Mouse (Mus musculus) stomach, postnatal 0 days (tissue): ENCODE data around the gene Ttc17. TPM values are rescaled to one million over a fixed set of nuclear protein-coding genes. Genes with fewer than 3 reads are reported as not detected.

Experiments used
- ATAC-seq: fragments of 200-750 bp; cut with Nextera tagmentation; 2 replicates; pipeline ENCODE4 v1.8.0; 2017; ENCODE audit not compliant: low FRiP score, low TSS enrichment
- DNase-seq: peaks from one replicate; pipeline ENCODE4 v3.0.0-alpha.2; 2016; ENCODE audit warnings: low spot score
- H3K27ac ChIP-seq: fragments of 300-500 bp; sonication (generic); replicated peaks from 2 replicates; pipeline ENCODE4 v1.5.1; 2014; ENCODE audit warnings: mild to moderate bottlenecking, control low read depth
- H3K27me3 ChIP-seq: fragments of 300-500 bp; sonication (generic); 2 replicates; pipeline ENCODE4 v1.6.1; 2014; ENCODE audit warnings: low read length; ENCODE audit not compliant: control insufficient read depth, insufficient read depth
- H3K36me3 ChIP-seq: fragments of 300-500 bp; sonication (generic); 2 replicates; pipeline ENCODE4 v1.6.1; 2014; ENCODE audit warnings: low read length, mixed read lengths; ENCODE audit not compliant: control insufficient read depth, insufficient read depth
- H3K4me1 ChIP-seq: fragments of 300-500 bp; sonication (generic); replicated peaks from 2 replicates; pipeline ENCODE4 v1.6.1; 2014; ENCODE audit warnings: antibody characterized with exemption; ENCODE audit not compliant: control insufficient read depth, insufficient read depth
- H3K4me2 ChIP-seq: fragments of 300-500 bp; sonication (generic); replicated peaks from 2 replicates; pipeline ENCODE4 v1.6.1; 2014; ENCODE audit warnings: low read depth, mild to moderate bottlenecking, control low read depth, moderate library complexity
- H3K4me3 ChIP-seq: fragments of 300-500 bp; sonication (generic); 2 replicates; pipeline ENCODE4 v1.5.1; 2014; ENCODE audit warnings: low read depth, low read length, control low read depth
- H3K9ac ChIP-seq: fragments of 300-500 bp; sonication (generic); 2 replicates; pipeline ENCODE4 v1.6.1; 2014; ENCODE audit warnings: mild to moderate bottlenecking, low read length, control low read depth, mixed read lengths
- H3K9me3 ChIP-seq: fragments of 300-500 bp; sonication (generic); 2 replicates; pipeline ENCODE4 v1.6.1; 2016; ENCODE audit warnings: low read length; ENCODE audit not compliant: control insufficient read depth
- CTCF ChIP-seq: IDR thresholded peaks from 2 replicates; pipeline ENCODE4 v1.5.1; 2016; ENCODE audit warnings: antibody characterized with exemption, low read depth, mild to moderate bottlenecking, moderate library complexity
- EP300 ChIP-seq: optimal IDR thresholded peaks from 2 replicates; pipeline ENCODE3; 2016; ENCODE audit warnings: antibody characterized with exemption
- WGBS: fragments of 180-500 bp; shearing (Covaris S2); extraction: QIAGEN DNeasy Blood & Tissue Kit; methylation state at CpG from one replicate; pipeline ENCODE4 v1.1.7; 2014; 5-methylcytosine and 5-hydroxymethylcytosine counted together
- polyA plus RNA-seq: library from polyadenylated mRNA; unstranded; fragments of >200 nt; fragmentation: Nextera tagmentation; extraction: Ambion mirVana; gene quantifications from 2 replicates; pipeline ENCODE4 v1.2.1, GENCODE M21; 2015

The Ttc17 gene
- polyA plus RNA-seq, 1 experiment from 2014 or later: 11.8 TPM

GRCm38 (mm10) chr2:94329336-94329735 lies 77.2 kb downstream of the Ttc17 start:
- 89% methylated on average over 13 of the region's 13 CpGs for WGBS
- H3K9me3 ChIP-seq: no peaks in the 10 kb centered on the region
- peaks cover 22% of the 10 kb centered on the region for H3K36me3 ChIP-seq
- H3K27ac ChIP-seq: no peak overlapping the region
- ATAC-seq (no peak), DNase-seq (no peak)
- no peak overlapping the region for H3K4me3 ChIP-seq
- H3K9ac ChIP-seq: no peak overlapping the region
- H3K27me3 ChIP-seq: no peaks in the 10 kb centered on the region
- TF ChIP-seq EP300 (no peak), CTCF (no peak)
- H3K4me2 ChIP-seq: no peak overlapping the region
- no peaks in the 10 kb centered on the region for H3K4me1 ChIP-seq

- Histone ChIP-seq H3K27ac (no peak overlapping the region), H3K4me2 (no peak overlapping the region), H3K4me3 (no peak overlapping the region), H3K27me3 (no peaks in the 10 kb centered on the region), H3K9me3 (no peaks in the 10 kb centered on the region), H3K36me3 (peaks cover 25% of the 10 kb centered on the region), H3K9ac (no peak overlapping the region), H3K4me1 (no peaks in the 10 kb centered on the region)
- no peak for DNase-seq
- WGBS: 92% methylated on average over 3 of the region's 3 CpGs
- TF ChIP-seq CTCF (no peak), EP300 (no peak)
- ATAC-seq: no peak
These were observed 78.7 kb downstream of the Ttc17 start for GRCm38 (mm10) chr2:94327836-94328235.

DNA sequence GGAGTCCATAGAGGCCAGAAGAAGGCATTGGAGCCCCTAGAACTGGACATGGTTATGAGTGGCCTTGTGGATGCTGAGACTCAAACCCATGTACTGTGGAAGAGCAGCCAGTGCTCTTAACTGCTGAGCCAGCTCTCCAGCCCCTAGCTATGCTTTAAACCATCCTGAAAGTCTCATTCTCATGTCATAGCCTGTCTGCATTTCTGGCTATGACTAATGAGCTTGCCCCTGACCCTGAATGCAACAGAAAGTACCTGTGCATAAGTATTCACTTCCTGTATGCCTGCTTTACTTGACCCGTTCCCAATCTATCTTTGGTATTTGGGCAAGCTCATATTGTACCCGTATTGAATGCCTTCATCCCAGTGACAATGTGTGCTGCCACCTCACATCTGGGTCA lies 86.7 kb downstream of the Ttc17 start:
- Histone ChIP-seq H3K36me3 (peaks cover 22% of the 10 kb centered on the region; the same call in 1 of the 2 replicates), H3K27ac (no peak overlapping the region), H3K4me2 (no peak overlapping the region), H3K9me3 (no peaks in the 10 kb centered on the region), H3K4me3 (no peak overlapping the region), H3K27me3 (no peaks in the 10 kb centered on the region), H3K9ac (no peak overlapping the region), H3K4me1 (no peaks in the 10 kb centered on the region)
- ATAC-seq (no peak), DNase-seq (no peak)
- TF ChIP-seq CTCF (no peak), EP300 (no peak)
- WGBS: 73% methylated on average over 2 of the region's 2 CpGs

GRCm38 (mm10) chr2:94316526-94316925 lies 90.0 kb downstream of the Ttc17 start:
- H3K36me3 ChIP-seq: peaks cover 12% of the 10 kb centered on the region
- H3K9me3 ChIP-seq: no peaks in the 10 kb centered on the region
- no peak overlapping the region for H3K4me2 ChIP-seq
- H3K27ac ChIP-seq: no peak overlapping the region
- DNase-seq (no peak), ATAC-seq (no peak)
- H3K4me1 ChIP-seq: no peaks in the 10 kb centered on the region
- WGBS: 79% methylated on average over 5 of the region's 5 CpGs
- H3K27me3 ChIP-seq: no peaks in the 10 kb centered on the region
- no peak overlapping the region for H3K9ac ChIP-seq
- H3K4me3 ChIP-seq: no peak overlapping the region
- TF ChIP-seq CTCF (no peak; the same call in 1 of the 2 replicates), EP300 (no peak)

- no peak for DNase-seq
- no peak for ATAC-seq
These were observed 102.5 kb downstream of the Ttc17 start for GRCm38 (mm10) chr2:94303984-94304383.

DNA sequence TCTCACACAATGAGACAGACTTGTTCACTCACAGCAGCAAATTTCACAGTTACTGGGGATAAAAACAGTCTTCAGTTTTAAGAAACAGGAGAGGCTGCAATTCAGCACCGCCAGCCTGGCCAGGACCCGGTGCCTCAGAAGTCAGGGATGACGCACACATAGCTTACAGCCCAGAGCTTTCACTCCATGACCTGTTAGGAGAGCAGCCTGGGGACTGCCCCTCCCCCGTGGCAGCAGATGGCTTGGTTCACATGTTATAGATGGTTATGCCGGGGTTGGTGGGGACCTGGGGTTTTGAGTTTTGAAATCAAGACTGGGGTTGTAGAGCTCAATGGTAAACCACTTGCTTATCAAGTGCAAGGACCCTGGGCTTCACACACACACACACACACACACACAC lies 104.1 kb downstream of the Ttc17 start:
- WGBS: 63% methylated on average over 5 of the region's 5 CpGs
- no peak for TF ChIP-seq EP300
- no peak for TF ChIP-seq CTCF
- Histone ChIP-seq H3K4me1 (no peaks in the 10 kb centered on the region), H3K27ac (no peak overlapping the region), H3K27me3 (no peaks in the 10 kb centered on the region), H3K4me2 (no peak overlapping the region), H3K9me3 (peaks cover 6% of the 10 kb centered on the region; the same call in 1 of the 2 replicates), H3K4me3 (no peak overlapping the region), H3K36me3 (peaks cover 13% of the 10 kb centered on the region), H3K9ac (no peak overlapping the region)
- DNase-seq (no peak), ATAC-seq (no peak)

More at GRCm38 (mm10) chr2:94303984-94304383, 102.5 kb downstream of the Ttc17 start:
- H3K27ac ChIP-seq: no peak overlapping the region
- no peak overlapping the region for H3K4me3 ChIP-seq
- no peaks in the 10 kb centered on the region for H3K27me3 ChIP-seq
- TF ChIP-seq CTCF (no peak), EP300 (no peak)
- no peak overlapping the region for H3K4me2 ChIP-seq
- 87% methylated on average over 10 of the region's 10 CpGs for WGBS
- peaks cover 6% of the 10 kb centered on the region; the same call in 1 of the 2 replicates for H3K9me3 ChIP-seq
- no peak overlapping the region for H3K9ac ChIP-seq
- peaks cover 13% of the 10 kb centered on the region for H3K36me3 ChIP-seq
- no peaks in the 10 kb centered on the region for H3K4me1 ChIP-seq
